In the genomic region with DNA sequence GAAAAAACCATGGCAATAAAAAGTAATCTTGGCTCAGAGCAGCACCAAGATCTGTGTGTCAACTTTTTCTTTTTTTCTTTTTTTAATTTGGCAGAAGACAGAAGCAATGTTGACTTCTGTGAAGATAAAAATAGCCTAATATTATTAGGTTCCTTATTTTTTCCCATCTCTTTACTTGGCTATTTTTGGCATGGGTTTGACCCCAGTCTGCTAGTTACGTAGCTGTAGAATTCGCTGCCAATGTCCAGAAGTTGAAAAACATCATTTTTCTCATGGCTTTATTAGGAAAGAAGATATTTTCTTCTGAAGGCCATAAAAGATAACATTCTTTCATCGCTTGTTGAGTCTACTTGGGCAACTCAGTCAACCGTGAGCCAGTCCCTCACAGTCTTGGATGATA, we compare ENCODE assay signal across 18 mouse cellular contexts.
"Had no signal": no experiment of that assay in that cellular context is flagged by ENCODE, and none has a peak within 500 bp of the region (broad histone marks: within the 10 kb centered on the region; RNA-seq: fewer than 3 reads in every experiment).

No protein-coding gene starts in this region.

- H3K36me3 ChIP-seq: liver, embryonic 13.5 days; midbrain, embryonic 12.5 days; midbrain, embryonic 15.5 days; neural tube, embryonic 12.5 days; neural tube, embryonic 15.5 days had no signal

- DNase-seq: kidney, adult 2 months; kidney, postnatal 25 days; layer of hippocampus, adult 9-11 months; liver, embryonic 13.5 days; right cerebral cortex, adult 18-20 months; right cerebral cortex, postnatal 14 days; right cerebral cortex, postnatal 4 days; spleen, adult 18-20 months; thymus, adult 18-20 months; thymus, postnatal 36 days had no signal

- H3K27me3 ChIP-seq: liver, embryonic 13.5 days; midbrain, embryonic 12.5 days; midbrain, embryonic 15.5 days; neural tube, embryonic 12.5 days; neural tube, embryonic 15.5 days had no signal

- H3K4me2 ChIP-seq: liver, embryonic 13.5 days; midbrain, embryonic 12.5 days; midbrain, embryonic 15.5 days; neural tube, embryonic 12.5 days; neural tube, embryonic 15.5 days had no signal

- H3K4me3 ChIP-seq: layer of hippocampus, adult 2 months; liver, embryonic 13.5 days; midbrain, embryonic 12.5 days; midbrain, embryonic 15.5 days; neural tube, embryonic 12.5 days; neural tube, embryonic 15.5 days had no signal

- H3K9ac ChIP-seq: liver, embryonic 13.5 days; midbrain, embryonic 12.5 days; midbrain, embryonic 15.5 days; neural tube, embryonic 12.5 days; neural tube, embryonic 15.5 days had no signal

- H3K4me1 ChIP-seq: liver, embryonic 13.5 days; midbrain, embryonic 12.5 days; midbrain, embryonic 15.5 days; neural tube, embryonic 12.5 days; neural tube, embryonic 15.5 days had no signal

- ATAC-seq: intestine, postnatal 0 days; midbrain, embryonic 15.5 days had no signal

- H3K9me3 ChIP-seq: liver, embryonic 13.5 days; midbrain, embryonic 12.5 days; midbrain, embryonic 15.5 days; neural tube, embryonic 12.5 days; neural tube, embryonic 15.5 days had no signal

- H3K27ac ChIP-seq: kidney, postnatal 0 days; layer of hippocampus, adult 2 months; liver, embryonic 13.5 days; macrophage; midbrain, embryonic 12.5 days; midbrain, embryonic 15.5 days; neural tube, embryonic 12.5 days; neural tube, embryonic 15.5 days had no signal
